Mouse (Mus musculus): Measurements from ENCODE around the gene Olfr224.
"Not testable (repeated sequence)": the region's sequence is repeated elsewhere in the genome, so short reads cannot be mapped to it uniquely, and the experiment has no call there.

The Olfr224 gene

GRCm38 (mm10) chr11:58570405-58570804 lies at the start of gene Olfr224:
Olfr224 (minus strand) TSS chr11:58570553.
- DNase-seq (ENCODE audit: inconsistent ontology term), result no peak

- DNase-seq (ENCODE audit: inconsistent ontology term), result no peak
Measured at GRCm38 (mm10) chr11:58618793-58619192, 48.4 kb upstream of the Olfr224 start.

GRCm38 (mm10) chr11:58618369-58618768 lies 48.0 kb upstream of the Olfr224 start:
- no peak for DNase-seq (ENCODE audit: inconsistent ontology term)

- DNase-seq (ENCODE audit: inconsistent ontology term), result no peak
Measured at GRCm38 (mm10) chr11:58615975-58616374, 45.6 kb upstream of the Olfr224 start, which contains the start of gene 2210407C18Rik. 2210407C18Rik (minus strand) TSS chr11:58616075.

GRCm38 (mm10) chr11:58614526-58614925 lies 44.2 kb upstream of the Olfr224 start:
- DNase-seq (ENCODE audit: inconsistent ontology term), result peak; percentile 51

GRCm38 (mm10) chr11:58613359-58613758 lies 43.0 kb upstream of the Olfr224 start:
- no peak for DNase-seq (ENCODE audit: inconsistent ontology term)

GRCm38 (mm10) chr11:58607030-58607429 lies 36.7 kb upstream of the Olfr224 start:
- no peak for DNase-seq (ENCODE audit: inconsistent ontology term)

GRCm38 (mm10) chr11:58606177-58606919 lies 36.0 kb upstream of the Olfr224 start:
- DNase-seq (ENCODE audit: inconsistent ontology term), result no peak

GRCm38 (mm10) chr11:58605228-58605627 lies 34.9 kb upstream of the Olfr224 start:
- DNase-seq (ENCODE audit: inconsistent ontology term), result no peak

GRCm38 (mm10) chr11:58604688-58605087 lies 34.3 kb upstream of the Olfr224 start:
- DNase-seq (ENCODE audit: inconsistent ontology term), result no peak

GRCm38 (mm10) chr11:58602800-58603560 lies 32.6 kb upstream of the Olfr224 start:
- no peak for DNase-seq (ENCODE audit: inconsistent ontology term)

GRCm38 (mm10) chr11:58602062-58602461 lies 31.7 kb upstream of the Olfr224 start:
- DNase-seq (ENCODE audit: inconsistent ontology term), result no peak

GRCm38 (mm10) chr11:58597837-58598236 lies 27.5 kb upstream of the Olfr224 start:
- no peak for DNase-seq (ENCODE audit: inconsistent ontology term)

- DNase-seq (ENCODE audit: inconsistent ontology term), result no peak
Measured at GRCm38 (mm10) chr11:58594814-58595213, 24.5 kb upstream of the Olfr224 start, which contains the start of gene Olfr324. Olfr324 (plus strand) TSS chr11:58595114.

GRCm38 (mm10) chr11:58588620-58589250 lies 18.4 kb upstream of the Olfr224 start:
- DNase-seq (ENCODE audit: inconsistent ontology term), result peak; percentile 48

- DNase-seq (ENCODE audit: inconsistent ontology term), result peak; percentile 1
Measured at GRCm38 (mm10) chr11:58587898-58588348, 17.6 kb upstream of the Olfr224 start.

- DNase-seq (ENCODE audit: inconsistent ontology term), result no peak
Measured at GRCm38 (mm10) chr11:58578636-58579035, 8.3 kb upstream of the Olfr224 start.

- no peak for DNase-seq (ENCODE audit: inconsistent ontology term)
Measured at GRCm38 (mm10) chr11:58577430-58577829, 7.1 kb upstream of the Olfr224 start, which contains the start of gene Olfr325. Olfr325 (plus strand) TSS chr11:58577730.

GRCm38 (mm10) chr11:58555536-58555935 lies 14.8 kb downstream of the Olfr224 start, which contains the start of gene Olfr328:
Olfr328 (minus strand) TSS chr11:58555636.
- no peak for DNase-seq (ENCODE audit: inconsistent ontology term)

GRCm38 (mm10) chr11:58546322-58546721 lies 24.0 kb downstream of the Olfr224 start, which contains the start of gene Olfr329-ps:
Olfr329-ps (minus strand) TSS chr11:58546422.
- DNase-seq (ENCODE audit: inconsistent ontology term), result no peak

- not testable (repeated sequence) for DNase-seq (ENCODE audit: inconsistent ontology term)
Measured at GRCm38 (mm10) chr11:58534736-58535135, 35.6 kb downstream of the Olfr224 start, which contains the start of gene Olfr330. Olfr330 (minus strand) TSS chr11:58534836.

- DNase-seq (ENCODE audit: inconsistent ontology term), result not testable (repeated sequence)
Measured at GRCm38 (mm10) chr11:58519756-58520155, 50.6 kb downstream of the Olfr224 start.

Measured in Muller cell, postnatal 12 days (primary cell).